Mouse (Mus musculus): Measurements from ENCODE around the gene Msantd4. TPM values are rescaled to one million over a fixed set of nuclear protein-coding genes. Genes with fewer than 3 reads are reported as not detected.
"Not testable (repeated sequence)": the region's sequence is repeated elsewhere in the genome, so short reads cannot be mapped to it uniquely, and the experiment has no call there.

Gene Msantd4
- 0.87 and 1.1 TPM in 2 replicates for polyA plus RNA-seq (2012; rRNA removed)

DNA sequence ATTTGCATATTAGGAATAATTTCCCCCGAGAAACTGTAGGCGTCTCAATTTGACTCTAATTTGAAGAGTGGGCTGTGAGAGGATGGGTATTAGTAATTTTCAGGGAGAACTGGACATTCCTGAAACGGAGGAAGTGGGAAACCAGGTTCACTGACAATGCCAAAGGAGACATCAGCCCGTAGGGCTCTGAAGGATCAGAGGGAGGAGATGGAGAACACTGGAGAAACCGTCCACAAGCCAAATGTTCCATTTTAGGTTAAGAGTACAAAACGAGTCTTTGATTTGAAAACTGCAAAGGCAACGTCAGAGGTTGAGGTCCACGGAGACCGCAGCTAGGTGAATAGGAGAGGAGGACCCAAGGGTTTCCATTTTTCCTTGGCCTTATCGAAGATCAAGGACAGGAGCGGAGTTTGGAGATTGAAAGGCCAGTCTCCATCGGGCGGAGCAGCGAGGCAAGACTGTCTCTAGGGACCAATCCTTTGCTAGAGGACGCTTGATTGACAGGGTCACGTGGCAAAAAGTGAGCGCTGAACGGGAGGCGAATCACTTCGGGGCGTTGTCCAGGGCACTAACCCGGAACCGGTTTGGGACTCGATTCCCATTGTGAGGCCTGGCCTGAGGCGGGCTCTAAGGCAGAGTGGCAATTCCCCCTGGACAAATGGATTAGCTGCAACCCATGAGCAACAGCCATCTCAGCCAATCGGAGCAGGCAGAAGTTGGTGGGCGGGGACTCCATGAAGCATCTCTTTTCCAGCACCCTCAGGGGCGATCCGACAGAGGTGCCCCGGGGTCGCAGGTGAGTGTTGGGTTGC lies at the start of gene Msantd4:
TSS of gene Msantd4 (plus strand) at position 735 of the 812 bp plus-strand sequence.
- Histone ChIP-seq H3K4me3 (ENCODE audit: extremely low read depth, insufficient read depth, insufficient read length) (peak within 1 kb of the TSS; percentile 79), H3K36me3 (ENCODE audit: control insufficient read depth, insufficient read depth, low read length) (no peaks in the 10 kb centered on the region), H3K27ac (ENCODE audit: insufficient read depth, low read length) (0 out of 2 replicates have a peak within 1 kb of the TSS, but pooled peaks have one; percentile 11), H3K27me3 (ENCODE audit: control insufficient read depth, insufficient read depth, low read length) (no peaks in the 10 kb centered on the region), H3K4me1 (ENCODE audit: control insufficient read depth, insufficient read depth, insufficient read length) (no peaks in the 10 kb centered on the region)
- TF ChIP-seq POLR2A (IDR thresholded peaks at IDR 0.05; ENCODE audit: low read depth, low read length) (peak; percentile 12; the same call in 1 of the 2 replicates), CTCF (IDR thresholded peaks at IDR 0.05; ENCODE audit: extremely low read depth, insufficient read depth, insufficient read length, insufficient replicate concordance) (no peak)
- DNase-seq (ENCODE audit: low read depth in 1 of 2, low spot score in 2 of 2): peak; percentile 90
- 2% methylated on average over 31 of the region's 31 CpGs for WGBS

DNA sequence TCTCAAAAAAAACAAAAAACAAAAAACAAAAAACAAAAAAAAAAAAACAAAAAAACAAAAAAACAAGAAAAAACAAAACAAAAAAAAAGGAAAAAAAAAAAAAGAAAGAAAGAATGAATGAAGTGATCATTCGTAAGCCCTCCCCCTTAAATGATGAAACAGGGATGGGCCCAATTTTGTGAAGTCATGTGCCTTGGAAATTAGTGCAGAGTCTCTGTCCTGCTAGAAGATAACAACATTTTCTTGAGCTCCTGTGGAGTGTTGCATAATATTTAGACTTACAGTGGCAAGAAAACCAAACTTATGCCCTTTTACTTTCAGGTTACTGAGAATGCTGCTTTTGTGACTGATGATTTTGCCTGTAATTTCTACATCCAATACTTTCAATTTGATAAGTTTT lies 23.2 kb upstream of the Msantd4 start:
- no peak for DNase-seq (ENCODE audit: low read depth in 1 of 2, low spot score in 2 of 2)
- TF ChIP-seq POLR2A (IDR thresholded peaks at IDR 0.05; ENCODE audit: low read depth, low read length) (no peak), CTCF (IDR thresholded peaks at IDR 0.05; ENCODE audit: extremely low read depth, insufficient read depth, insufficient read length, insufficient replicate concordance) (no peak)
- Histone ChIP-seq H3K4me3 (ENCODE audit: extremely low read depth, insufficient read depth, insufficient read length) (no peak overlapping the region), H3K4me1 (ENCODE audit: control insufficient read depth, insufficient read depth, insufficient read length) (no peaks in the 10 kb centered on the region), H3K27me3 (ENCODE audit: control insufficient read depth, insufficient read depth, low read length) (no peaks in the 10 kb centered on the region), H3K36me3 (ENCODE audit: control insufficient read depth, insufficient read depth, low read length) (no peaks in the 10 kb centered on the region), H3K27ac (ENCODE audit: insufficient read depth, low read length) (no peak overlapping the region)
- WGBS: 93% methylated on average over 1 of the region's 1 CpGs

- no peak overlapping the region for H3K27ac ChIP-seq (ENCODE audit: insufficient read depth, low read length)
- no peaks in the 10 kb centered on the region for H3K4me1 ChIP-seq (ENCODE audit: control insufficient read depth, insufficient read depth, insufficient read length)
- peak overlapping the region; percentile 79 for H3K4me3 ChIP-seq (ENCODE audit: extremely low read depth, insufficient read depth, insufficient read length)
- under 1% methylated on average over 15 of the region's 15 CpGs for WGBS
- H3K27me3 ChIP-seq (ENCODE audit: control insufficient read depth, insufficient read depth, low read length): no peaks in the 10 kb centered on the region
- DNase-seq (ENCODE audit: low read depth in 1 of 2, low spot score in 2 of 2): no peak
- no peak for TF ChIP-seq POLR2A (IDR thresholded peaks at IDR 0.05; ENCODE audit: low read depth, low read length)
- TF ChIP-seq CTCF (IDR thresholded peaks at IDR 0.05; ENCODE audit: extremely low read depth, insufficient read depth, insufficient read length, insufficient replicate concordance): no peak
- no peaks in the 10 kb centered on the region for H3K36me3 ChIP-seq (ENCODE audit: control insufficient read depth, insufficient read depth, low read length)
Measured at GRCm38 (mm10) chr9:4376640-4377120, 318 bp downstream of the Msantd4 start.

DNA sequence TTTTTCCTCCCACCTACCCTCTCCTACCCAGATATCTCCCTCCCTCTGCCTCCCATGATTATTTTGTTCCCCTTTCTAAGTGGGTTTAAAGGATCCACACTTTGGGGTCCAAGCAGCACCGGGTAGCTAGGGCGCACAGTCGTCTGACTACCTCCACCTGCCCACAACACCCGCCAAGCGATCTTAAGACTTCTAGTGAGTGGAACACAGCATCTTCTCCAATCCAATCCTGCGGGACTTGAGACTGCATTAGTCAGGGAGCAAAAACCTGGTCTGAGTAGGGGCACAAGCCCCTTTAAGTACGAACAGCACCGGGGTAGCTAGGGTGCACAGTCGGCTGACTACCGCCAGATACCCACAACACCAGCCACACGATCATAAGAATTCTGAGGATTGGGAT lies 24.4 kb downstream of the Msantd4 start:
- not testable (repeated sequence) for H3K27ac ChIP-seq (ENCODE audit: insufficient read depth, low read length); H3K4me1 ChIP-seq (ENCODE audit: control insufficient read depth, insufficient read depth, insufficient read length); H3K36me3 ChIP-seq (ENCODE audit: control insufficient read depth, insufficient read depth, low read length); H3K27me3 ChIP-seq (ENCODE audit: control insufficient read depth, insufficient read depth, low read length); DNase-seq (ENCODE audit: low read depth in 1 of 2, low spot score in 2 of 2); H3K4me3 ChIP-seq (ENCODE audit: extremely low read depth, insufficient read depth, insufficient read length)
- 91% methylated on average over 11 of the region's 11 CpGs for WGBS

Other genes starting within 250 kb of the Msantd4 start
- gene Aasdhppt, start 67.1 kb upstream of the Msantd4 start, polyA plus RNA-seq (2012; rRNA removed): 1.3 and 1.4 TPM in 2 replicates
- gene Kbtbd3, start 66.7 kb upstream of the Msantd4 start, polyA plus RNA-seq (2012; rRNA removed): 0.08 TPM in 1 of 2 replicates, not detected in the other